Mouse (Mus musculus) thymus, adult 18-20 months (tissue): ENCODE results near the gene Ifi27.
"Not testable (repeated sequence)": the region's sequence is repeated elsewhere in the genome, so short reads cannot be mapped to it uniquely, and the experiment has no call there.

Experiments
- DNase-seq, 2 experiments: peaks; one replicate each; pipeline ENCODE4 v3.0.0; 2022; ENCODE audit warnings: mixed read lengths in 2 of 2

The Ifi27 gene

DNA sequence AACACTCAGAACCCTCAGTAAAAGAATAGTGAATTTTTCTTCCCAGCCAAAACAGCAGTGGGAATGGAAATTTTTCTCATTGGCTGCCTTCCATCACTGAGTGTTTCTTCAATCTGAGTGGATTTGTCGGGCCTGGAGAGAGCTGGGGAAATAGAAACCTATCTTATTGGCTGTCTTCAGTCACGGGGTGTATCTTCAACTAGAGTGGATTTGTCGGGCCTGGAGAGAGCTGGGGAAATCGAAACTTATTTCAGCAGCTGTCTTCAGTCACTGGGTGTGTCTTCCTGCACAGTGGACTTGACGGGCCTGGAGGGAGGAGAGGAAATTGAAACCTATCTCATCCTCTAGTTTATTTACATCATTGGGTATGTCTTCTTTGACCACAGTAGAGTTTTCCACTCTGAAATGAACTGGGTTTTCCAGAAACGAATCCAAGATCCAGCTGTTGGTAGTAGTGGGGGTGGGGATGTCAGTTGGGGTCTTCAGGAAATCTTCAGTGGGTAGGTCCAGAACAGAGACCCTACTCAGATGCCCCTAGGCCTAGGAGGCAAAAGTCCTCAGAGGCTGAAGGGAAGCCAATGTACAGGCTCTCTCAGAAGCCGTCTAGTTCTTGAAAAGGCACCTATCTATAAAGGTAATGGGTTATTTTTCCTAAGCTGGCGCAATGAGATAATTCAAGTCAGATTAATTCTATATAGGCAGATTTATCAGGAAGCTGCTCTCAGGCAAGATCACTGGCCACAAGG is at the start of gene Ifi27:
Ifi27 (plus strand) TSS at position 226 of the 746 bp plus-strand sequence.
- peak; percentile 47 to 72 for DNase-seq

DNA sequence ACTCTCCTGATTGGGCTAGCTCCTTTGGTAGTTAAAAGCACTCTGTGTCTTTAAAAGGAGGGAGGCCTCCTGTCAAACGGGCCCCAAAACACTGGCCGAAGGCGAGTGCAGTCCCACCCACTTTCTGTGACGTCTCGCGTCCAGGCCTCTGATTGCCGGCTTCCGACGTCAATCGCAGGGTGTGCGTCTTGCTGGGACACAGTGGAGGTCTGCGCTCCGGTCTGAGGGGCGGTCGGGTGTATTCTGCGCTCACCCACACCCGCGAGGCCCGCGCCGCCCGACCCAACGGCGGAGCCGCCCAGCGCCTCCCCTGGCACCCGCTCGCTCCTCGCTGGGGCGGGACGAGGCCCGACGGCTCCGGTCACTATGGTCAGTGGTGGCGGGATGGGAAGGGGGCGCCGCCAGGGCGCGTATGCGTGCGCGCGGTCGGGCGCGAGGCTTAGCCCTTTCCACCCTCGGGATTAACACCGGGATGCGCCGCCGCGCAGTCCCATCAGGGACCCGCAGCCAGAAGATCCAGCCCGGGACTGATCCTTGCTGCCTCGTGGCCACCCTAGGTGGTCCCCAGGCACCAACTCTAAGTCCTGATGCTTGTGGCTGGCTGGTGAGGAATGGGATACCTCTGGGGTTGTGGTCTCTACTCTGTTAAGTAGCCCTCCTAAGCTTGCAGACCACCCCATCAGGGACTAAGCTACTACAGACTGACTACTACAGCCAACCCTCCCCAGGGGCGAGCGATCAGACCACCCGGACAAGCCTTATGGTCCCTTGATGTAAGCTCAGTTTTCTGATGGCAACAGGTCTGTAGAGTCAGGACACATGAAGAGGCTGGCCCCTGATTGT is 45.3 kb upstream of the Ifi27 start, which contains the start of gene Otub2:
Otub2 (plus strand) TSS at position 178 of the 843 bp plus-strand sequence.
- DNase-seq, result peak; percentile 84 to 89

GRCm38 (mm10) chr12:103389348-103389727 is 44.7 kb upstream of the Ifi27 start:
- no peak for DNase-seq

- no peak for DNase-seq
Measured at GRCm38 (mm10) chr12:103389982-103390381, 44.0 kb upstream of the Ifi27 start.

- no peak for DNase-seq
Measured at GRCm38 (mm10) chr12:103391098-103391497, 42.9 kb upstream of the Ifi27 start.

DNA sequence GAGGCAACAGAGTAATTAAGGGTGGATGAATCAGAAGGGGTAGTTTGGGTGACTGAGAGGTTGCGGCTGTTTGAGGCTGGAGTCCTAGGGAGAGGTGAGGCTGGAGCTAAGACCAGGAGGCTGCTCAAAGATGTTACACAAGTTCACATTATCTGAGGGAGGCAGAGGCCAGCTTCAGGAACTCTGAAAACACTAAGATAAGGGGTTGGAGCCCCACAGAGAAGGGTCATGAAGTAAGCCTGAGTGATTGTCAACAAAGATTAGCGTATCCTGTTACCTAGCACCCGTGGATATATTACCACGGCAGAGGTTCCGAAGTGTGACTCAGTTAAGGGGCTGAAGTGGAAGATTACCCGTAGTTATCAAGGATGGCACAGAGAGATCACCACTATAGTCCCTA is 40.5 kb upstream of the Ifi27 start:
- DNase-seq, result no peak

DNA sequence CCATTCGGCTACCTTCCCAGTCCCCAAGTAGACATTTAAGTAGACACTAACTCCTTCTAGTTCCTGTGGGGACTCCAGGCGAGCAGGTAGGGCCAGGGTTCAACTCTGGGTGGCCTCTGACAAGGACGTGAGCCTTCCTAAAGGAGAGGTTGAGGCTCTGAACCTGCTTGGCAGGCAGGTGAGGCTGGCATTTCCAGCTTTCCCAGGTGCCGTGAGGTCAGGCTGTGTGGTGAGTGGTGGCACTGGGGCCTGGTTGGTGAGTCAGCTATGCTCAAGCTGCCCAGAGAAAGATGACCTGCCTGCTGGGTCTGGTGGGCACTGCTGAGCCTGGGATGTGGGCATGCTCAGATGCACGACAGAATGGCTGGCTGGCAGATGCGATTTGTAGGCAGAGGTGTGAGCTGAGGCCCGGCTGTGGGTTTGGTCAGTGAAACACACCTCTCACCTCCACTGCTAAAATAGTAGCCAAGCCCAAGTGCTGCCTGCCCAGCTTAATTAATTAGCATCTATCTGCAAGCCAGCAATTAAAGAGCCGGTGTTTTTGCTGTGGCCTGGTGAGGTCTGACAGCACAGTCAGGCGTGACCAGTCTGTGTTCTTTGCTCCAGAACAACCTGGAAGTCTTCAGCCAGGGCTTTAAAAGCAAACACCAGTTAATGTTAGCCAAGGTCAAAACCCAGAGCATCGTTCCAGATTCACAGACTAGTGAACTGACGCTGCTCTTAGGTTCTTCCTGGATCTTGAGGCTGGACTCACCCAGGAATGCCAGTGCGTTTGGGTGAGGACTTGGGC is 38.3 kb upstream of the Ifi27 start:
- no peak for DNase-seq

DNA sequence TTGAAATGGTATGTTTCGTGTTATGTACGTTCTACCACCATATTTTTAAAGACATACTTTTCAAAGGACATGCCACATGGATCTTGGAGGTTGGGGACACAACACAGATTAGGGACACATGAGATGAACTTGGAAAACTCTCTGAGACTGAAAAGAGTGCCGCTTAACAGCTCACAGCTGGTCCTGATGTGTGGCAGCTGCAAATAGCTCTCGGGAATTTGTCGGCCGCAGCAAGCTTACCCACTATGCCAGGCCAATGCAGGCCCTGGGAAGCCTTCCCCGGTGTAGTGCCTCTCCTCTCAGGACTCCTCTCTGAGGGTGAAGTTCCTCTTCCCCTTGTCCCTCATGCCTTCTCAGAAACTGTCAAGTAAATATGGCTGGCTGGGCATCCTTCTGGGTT is 37.3 kb upstream of the Ifi27 start:
- DNase-seq, result no peak

- no peak for DNase-seq
Measured at GRCm38 (mm10) chr12:103404131-103404530, 29.9 kb upstream of the Ifi27 start.

- DNase-seq, result no peak
Measured at GRCm38 (mm10) chr12:103407720-103408119, 26.3 kb upstream of the Ifi27 start, which contains the start of gene 9330161L09Rik. TSS of gene 9330161L09Rik (minus strand) at chr12:103407820.

GRCm38 (mm10) chr12:103408144-103408543 is 25.9 kb upstream of the Ifi27 start:
- DNase-seq, result no peak

- no peak for DNase-seq
Measured at GRCm38 (mm10) chr12:103425016-103425728, 8.8 kb upstream of the Ifi27 start.

DNA sequence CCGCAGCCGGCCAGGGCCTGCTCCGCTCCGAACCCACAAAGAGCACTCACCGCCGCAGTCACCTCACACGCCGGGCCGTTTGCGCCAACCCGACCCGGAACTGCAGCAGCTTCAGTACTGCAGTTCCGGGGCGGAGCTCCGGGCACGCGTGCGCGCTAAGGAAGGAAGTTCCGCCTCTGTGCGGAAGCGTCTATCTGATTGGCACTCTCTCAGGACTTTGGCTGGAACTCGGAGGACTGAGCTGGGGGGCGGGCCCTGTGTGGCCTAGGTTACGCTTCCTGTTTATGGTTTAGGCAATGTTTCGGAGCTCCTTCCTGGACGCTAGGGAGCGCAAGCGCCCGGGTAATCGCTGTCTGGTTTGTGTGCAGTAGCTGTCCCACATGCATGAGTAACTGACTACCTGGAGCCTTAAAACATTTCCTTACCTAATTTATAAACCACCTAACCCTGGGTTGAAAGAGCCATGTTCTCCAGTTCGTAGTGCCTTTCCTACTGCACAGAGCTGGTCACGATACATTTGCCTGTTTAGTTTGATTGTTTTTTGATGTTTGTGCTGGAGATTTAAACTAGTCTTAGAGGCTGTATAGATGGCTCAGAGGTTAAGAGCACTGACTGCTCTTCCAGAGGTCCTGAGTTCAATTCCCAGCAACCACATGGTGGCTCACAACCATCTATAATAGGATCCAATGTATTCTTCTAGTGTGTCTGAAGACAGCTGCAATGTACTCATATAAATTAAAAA is 8.1 kb upstream of the Ifi27 start, which contains the start of gene Ddx24:
Ddx24 (minus strand) TSS at position 102 of the 742 bp plus-strand sequence.
- DNase-seq, result peak; percentile 96 to 98

GRCm38 (mm10) chr12:103426710-103427109 is 7.3 kb upstream of the Ifi27 start:
- DNase-seq, result no peak

DNA sequence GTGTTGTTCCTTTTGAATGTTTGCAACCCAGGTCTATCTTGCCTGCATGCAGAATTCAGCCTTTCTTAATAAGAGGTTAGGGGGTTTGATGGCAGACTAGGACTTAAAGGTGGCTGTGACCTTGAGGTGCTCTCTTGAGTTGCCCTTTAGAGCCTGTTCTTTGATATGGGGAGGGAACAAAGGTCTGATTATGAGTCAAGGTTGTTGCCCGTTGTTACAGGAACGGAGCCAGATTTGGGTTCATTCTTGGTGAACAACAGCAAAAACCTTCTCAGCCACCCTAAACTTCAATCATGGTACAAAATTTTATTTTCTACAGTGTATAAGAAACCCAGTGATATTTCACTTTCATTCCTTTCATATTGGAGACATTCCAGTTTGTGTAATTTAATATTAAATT is 581 bp upstream of the Ifi27 start:
- DNase-seq, result no peak

GRCm38 (mm10) chr12:103434861-103435260 is 850 bp downstream of the Ifi27 start:
- DNase-seq, result no peak

DNA sequence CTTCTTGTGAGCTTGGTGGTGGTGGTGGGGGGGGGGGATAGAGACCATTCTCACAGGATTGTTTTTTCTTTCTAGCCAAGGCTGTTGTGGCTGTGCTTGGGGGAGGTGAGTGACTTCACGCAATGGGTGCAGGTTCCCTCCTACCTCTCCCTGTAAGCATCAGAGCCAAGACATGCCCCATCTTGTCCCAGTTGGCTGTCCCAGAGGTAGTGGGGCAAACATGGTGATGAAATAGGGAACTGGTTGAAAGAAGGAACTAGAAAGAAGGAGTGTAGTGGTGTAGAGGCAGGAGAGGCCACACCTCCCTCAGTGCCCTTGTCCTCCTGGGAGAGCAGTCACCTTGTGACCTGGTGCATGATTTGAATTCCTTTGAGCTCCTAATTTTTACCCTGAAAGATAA is 3.6 kb downstream of the Ifi27 start:
- no peak for DNase-seq

DNA sequence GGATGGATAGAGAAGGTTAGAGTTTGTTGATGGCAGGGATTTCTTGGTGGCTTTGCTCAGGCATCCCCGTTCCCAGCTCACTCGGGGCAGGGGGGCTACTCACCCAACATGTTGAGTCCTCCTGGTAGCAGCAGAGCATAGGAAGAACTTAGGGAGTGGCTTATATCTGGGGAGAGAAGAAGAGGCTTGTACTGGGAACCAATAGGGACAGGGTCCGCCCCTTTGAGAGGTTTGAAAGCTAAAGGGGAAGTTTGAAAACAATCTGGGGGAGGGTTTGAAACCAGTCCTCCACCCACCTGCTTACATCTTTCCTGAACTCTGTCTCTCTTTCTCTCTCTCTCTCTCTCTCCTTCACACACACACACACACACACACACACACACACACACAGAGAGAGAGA is 9.5 kb downstream of the Ifi27 start, which contains the start of gene Ifi27l2a:
Ifi27l2a (minus strand) TSS at position 157 of the 400 bp plus-strand sequence.
- DNase-seq, result peak; percentile 8 to 35

GRCm38 (mm10) chr12:103444261-103444660 is 10.2 kb downstream of the Ifi27 start:
- not testable (repeated sequence) for DNase-seq

GRCm38 (mm10) chr12:103445060-103445459 is 11.0 kb downstream of the Ifi27 start:
- DNase-seq, result no peak

DNA sequence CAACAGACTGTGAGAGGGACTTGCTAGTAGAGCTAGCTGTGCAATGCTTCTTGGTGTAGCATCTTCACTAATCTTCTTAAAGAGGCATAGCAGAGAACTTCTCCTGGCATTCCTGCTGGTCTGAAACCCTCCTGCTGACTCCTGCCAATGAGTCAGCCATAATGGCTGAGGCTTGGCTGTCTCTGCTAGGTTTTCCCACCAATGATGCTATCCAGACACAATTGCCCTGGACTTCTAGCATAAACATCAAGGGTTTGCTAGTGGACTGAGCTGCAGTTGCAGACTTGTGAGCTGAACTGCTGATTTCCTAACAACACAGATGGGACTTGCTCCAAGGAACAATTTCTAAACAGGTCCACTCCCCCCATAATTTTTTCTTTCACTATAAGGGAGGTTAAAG is 19.4 kb downstream of the Ifi27 start:
- DNase-seq, result no peak
